Mouse (Mus musculus) hindbrain, embryonic 13.5 days (tissue): Measurements from ENCODE around the gene Slc22a14. TPM values are rescaled to one million over a fixed set of nuclear protein-coding genes. Genes with fewer than 3 reads are reported as not detected.
A peak's percentile ranks its signal among the peaks of the same experiment; 100 is the strongest.
"Not testable (repeated sequence)": the region's sequence is repeated elsewhere in the genome, so short reads cannot be mapped to it uniquely, and the experiment has no call there.

Experiments used
- ATAC-seq: fragments of 200-750 bp; cut with Nextera tagmentation; 2 replicates; pipeline ENCODE4 v1.8.0; 2017; ENCODE audit warnings: moderate TSS enrichment; ENCODE audit not compliant: low FRiP score
- H3K27ac ChIP-seq: fragments of 300-500 bp; sonication (generic); 2 replicates; pipeline ENCODE4 v1.5.1; 2015; ENCODE audit warnings: inconsistent platforms, mild to moderate bottlenecking, moderate library complexity
- H3K27me3 ChIP-seq: fragments of 300-500 bp; sonication (generic); 2 replicates; pipeline ENCODE4 v1.6.1; 2015; ENCODE audit warnings: mild to moderate bottlenecking, inconsistent platforms
- H3K36me3 ChIP-seq: fragments of 300-500 bp; sonication (generic); 2 replicates; pipeline ENCODE4 v1.6.1; 2015; ENCODE audit warnings: mild to moderate bottlenecking, inconsistent platforms
- H3K4me1 ChIP-seq: fragments of 300-500 bp; sonication (generic); replicated peaks from 2 replicates; pipeline ENCODE4 v1.6.1; 2015; ENCODE audit warnings: inconsistent platforms
- H3K4me2 ChIP-seq: fragments of 300-500 bp; sonication (generic); 2 replicates; pipeline ENCODE4 v1.6.1; 2015; ENCODE audit warnings: inconsistent platforms, mild to moderate bottlenecking, moderate library complexity
- H3K4me3 ChIP-seq: fragments of 300-500 bp; sonication (generic); 2 replicates; pipeline ENCODE4 v1.5.1; 2015; ENCODE audit warnings: mild to moderate bottlenecking, inconsistent platforms
- H3K9ac ChIP-seq: fragments of 300-500 bp; sonication (generic); 2 replicates; pipeline ENCODE4 v1.6.1; 2015; ENCODE audit warnings: mild to moderate bottlenecking, inconsistent platforms
- H3K9me3 ChIP-seq: fragments of 300-500 bp; sonication (generic); 2 replicates; pipeline ENCODE4 v1.6.1; 2016; ENCODE audit warnings: inconsistent platforms
- WGBS: fragments of 180-500 bp; shearing (Covaris S2); methylation state at CpG from one replicate; pipeline ENCODE4 v1.1.7; 2015; 5-methylcytosine and 5-hydroxymethylcytosine counted together
- polyA plus RNA-seq: library from polyadenylated mRNA; unstranded; fragments of >200 nt; fragmentation: Nextera tagmentation; extraction: Ambion mirVana; gene quantifications from 2 replicates; pipeline ENCODE4 v1.2.1, GENCODE M21; 2015

Slc22a14 gene
- polyA plus RNA-seq, 1 experiment from 2014 or later: not detected

- ATAC-seq: no peak
- Histone ChIP-seq H3K4me2 (no peak overlapping the region), H3K36me3 (no peaks in the 10 kb centered on the region), H3K4me3 (no peak overlapping the region), H3K27me3 (no peaks in the 10 kb centered on the region), H3K4me1 (no peaks in the 10 kb centered on the region), H3K9ac (no peak overlapping the region), H3K9me3 (no peaks in the 10 kb centered on the region), H3K27ac (no peak overlapping the region)
- WGBS: 64% methylated on average over 6 of the region's 6 CpGs
Observed at GRCm38 (mm10) chr9:119382603-119383002, 17.2 kb upstream of the Slc22a14 start.

DNA sequence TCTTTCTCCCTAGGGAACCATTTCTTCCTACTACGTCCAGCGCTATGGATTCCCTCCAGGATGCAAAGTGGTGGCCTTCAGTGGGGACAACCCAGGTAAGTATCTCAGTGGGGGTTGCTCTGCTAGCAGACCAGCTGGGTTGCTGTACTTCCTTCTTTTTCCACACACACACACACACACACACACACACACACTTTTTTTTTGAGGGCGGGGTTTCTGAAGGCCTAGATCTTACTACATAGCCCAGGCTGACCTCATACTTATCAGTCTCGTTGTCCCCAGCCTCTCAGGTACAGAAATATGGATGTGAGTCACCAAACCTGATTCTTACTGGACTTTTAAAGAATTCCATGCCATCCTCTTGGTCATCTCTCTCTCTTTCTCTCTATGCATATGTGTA is 12.9 kb upstream of the Slc22a14 start:
- H3K9ac ChIP-seq: no peak overlapping the region
- H3K4me3 ChIP-seq: no peak overlapping the region
- H3K4me1 ChIP-seq: no peaks in the 10 kb centered on the region
- H3K4me2 ChIP-seq: no peak overlapping the region
- no peak for ATAC-seq
- WGBS: 92% methylated on average over 4 of the region's 4 CpGs
- H3K36me3 ChIP-seq: no peaks in the 10 kb centered on the region
- H3K9me3 ChIP-seq: no peaks in the 10 kb centered on the region
- no peak overlapping the region for H3K27ac ChIP-seq
- no peaks in the 10 kb centered on the region for H3K27me3 ChIP-seq

- H3K4me3 ChIP-seq: no peak overlapping the region
- no peaks in the 10 kb centered on the region for H3K27me3 ChIP-seq
- no peaks in the 10 kb centered on the region for H3K4me1 ChIP-seq
- ATAC-seq: no peak
- no peak overlapping the region for H3K27ac ChIP-seq
- 62% methylated on average over 6 of the region's 6 CpGs for WGBS
- H3K36me3 ChIP-seq: no peaks in the 10 kb centered on the region
- H3K4me2 ChIP-seq: no peak overlapping the region
- H3K9me3 ChIP-seq: no peaks in the 10 kb centered on the region
- H3K9ac ChIP-seq: no peak overlapping the region
Observed at GRCm38 (mm10) chr9:119375556-119375955, 10.2 kb upstream of the Slc22a14 start.

DNA sequence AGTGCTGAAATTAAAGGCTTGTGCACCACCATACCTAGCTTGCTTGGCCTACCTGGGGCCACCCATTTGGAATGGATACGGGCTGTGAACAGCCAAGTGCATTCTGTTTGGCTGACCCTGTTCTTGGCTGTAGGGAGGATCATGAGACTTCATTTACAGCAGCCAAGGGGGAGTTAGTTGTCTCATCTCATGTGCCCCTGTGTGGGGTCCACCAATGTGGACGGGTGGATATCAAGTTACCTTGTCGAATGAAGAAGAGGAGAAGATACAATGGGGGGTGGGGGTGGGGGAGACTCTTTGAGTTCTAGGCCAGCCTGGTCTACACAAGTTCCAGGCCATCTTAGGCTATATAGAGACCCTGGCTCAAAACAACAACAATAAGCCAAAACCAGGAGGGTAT is 9.7 kb upstream of the Slc22a14 start:
- H3K27ac ChIP-seq: no peak overlapping the region
- H3K9me3 ChIP-seq: no peaks in the 10 kb centered on the region
- 75% methylated on average over 3 of the region's 3 CpGs for WGBS
- no peak overlapping the region for H3K4me2 ChIP-seq
- H3K4me3 ChIP-seq: no peak overlapping the region
- no peak for ATAC-seq
- no peak overlapping the region for H3K9ac ChIP-seq
- H3K4me1 ChIP-seq: no peaks in the 10 kb centered on the region
- H3K36me3 ChIP-seq: no peaks in the 10 kb centered on the region
- no peaks in the 10 kb centered on the region for H3K27me3 ChIP-seq

- Histone ChIP-seq H3K9me3 (no peaks in the 10 kb centered on the region), H3K9ac (no peak overlapping the region), H3K36me3 (no peaks in the 10 kb centered on the region), H3K27ac (no peak overlapping the region), H3K4me2 (no peak overlapping the region), H3K27me3 (no peaks in the 10 kb centered on the region), H3K4me1 (no peaks in the 10 kb centered on the region), H3K4me3 (no peak overlapping the region)
- ATAC-seq: no peak
- 75% methylated on average over 4 of the region's 4 CpGs for WGBS
Observed at GRCm38 (mm10) chr9:119371251-119371650, 5.9 kb upstream of the Slc22a14 start.

GRCm38 (mm10) chr9:119370770-119371169 is 5.4 kb upstream of the Slc22a14 start:
- not testable (repeated sequence) for H3K4me2 ChIP-seq, H3K4me3 ChIP-seq, H3K27me3 ChIP-seq, H3K36me3 ChIP-seq, ATAC-seq, H3K9me3 ChIP-seq, H3K9ac ChIP-seq, H3K27ac ChIP-seq, H3K4me1 ChIP-seq
- 92% methylated on average over 4 of the region's 4 CpGs for WGBS

DNA sequence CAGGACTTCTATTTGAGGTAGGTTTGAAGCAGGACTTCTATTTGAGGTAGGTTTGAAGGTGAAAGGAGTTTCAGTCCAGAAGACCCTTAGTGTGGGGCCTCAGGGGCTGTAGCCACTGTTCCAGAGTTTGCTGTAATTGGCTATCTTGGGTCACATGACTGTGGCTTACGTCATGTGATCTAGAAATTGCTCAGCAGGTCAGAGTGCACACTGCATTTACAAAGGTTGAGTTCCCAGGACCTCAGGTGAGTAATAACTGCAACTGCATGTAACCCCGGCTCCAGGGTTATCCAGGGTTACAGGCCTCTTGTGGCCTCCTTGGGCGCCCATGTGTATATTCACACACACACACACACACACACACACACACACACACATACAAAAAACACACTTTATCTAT is 3.0 kb upstream of the Slc22a14 start:
- WGBS: 97% methylated on average over 3 of the region's 3 CpGs

DNA sequence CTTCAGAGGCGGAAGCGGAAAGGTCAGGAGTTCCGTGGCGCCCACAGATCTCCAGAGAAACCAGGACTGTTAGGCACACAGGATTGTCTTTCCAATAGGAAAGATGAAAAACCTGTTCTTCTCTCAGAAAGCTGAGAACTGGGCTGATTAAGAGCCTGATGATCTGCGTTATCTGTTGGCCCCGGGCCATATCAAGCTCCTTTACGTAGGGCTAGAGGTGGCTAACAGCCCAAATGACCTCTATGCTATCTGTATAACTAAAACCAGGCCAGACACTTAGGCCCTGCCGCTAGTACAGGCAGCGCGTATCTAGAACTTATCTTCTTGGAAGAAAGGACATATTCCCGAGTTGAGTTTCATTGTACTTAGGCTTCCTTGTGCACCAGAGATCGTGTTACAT is 2.1 kb downstream of the Slc22a14 start:
- Histone ChIP-seq H3K4me2 (no peak overlapping the region), H3K4me1 (no peaks in the 10 kb centered on the region), H3K4me3 (no peak overlapping the region), H3K27me3 (no peaks in the 10 kb centered on the region), H3K9me3 (no peaks in the 10 kb centered on the region), H3K27ac (no peak overlapping the region), H3K9ac (no peak overlapping the region), H3K36me3 (no peaks in the 10 kb centered on the region)
- no peak for ATAC-seq
- 93% methylated on average over 12 of the region's 12 CpGs for WGBS

More for the DNA sequence above, 3.0 kb upstream of the Slc22a14 start:
- Histone ChIP-seq H3K9ac (no peak overlapping the region), H3K27ac (no peak overlapping the region), H3K4me1 (no peaks in the 10 kb centered on the region), H3K4me2 (no peak overlapping the region), H3K36me3 (no peaks in the 10 kb centered on the region), H3K27me3 (no peaks in the 10 kb centered on the region), H3K9me3 (no peaks in the 10 kb centered on the region), H3K4me3 (no peak overlapping the region)
- ATAC-seq: no peak

- WGBS: 96% methylated on average over 5 of the region's 5 CpGs
- no peak for ATAC-seq
Observed at GRCm38 (mm10) chr9:119361416-119361815, 3.9 kb downstream of the Slc22a14 start.

DNA sequence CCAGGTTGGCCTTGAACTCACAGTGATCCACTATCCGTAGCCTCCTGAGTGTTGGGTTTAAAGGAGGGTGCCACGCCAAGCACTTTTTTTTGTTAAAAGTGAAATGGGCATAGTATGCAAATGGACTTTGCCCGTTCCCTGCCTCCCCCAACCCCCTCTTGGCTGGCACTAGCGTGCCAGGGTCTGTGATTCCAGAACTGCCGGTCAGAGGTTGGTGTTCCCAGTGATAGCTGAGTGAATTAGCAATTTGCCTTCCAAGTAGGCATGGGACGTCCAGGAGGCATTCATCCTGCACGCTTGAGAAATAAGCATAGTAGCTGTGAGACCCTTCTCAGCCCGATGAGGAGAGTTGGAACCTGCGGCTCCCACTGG is 7.3 kb downstream of the Slc22a14 start:
- H3K27me3 ChIP-seq: no peaks in the 10 kb centered on the region
- H3K9ac ChIP-seq: peak overlapping the region; percentile 81
- no peaks in the 10 kb centered on the region for H3K9me3 ChIP-seq
- H3K4me3 ChIP-seq: peak overlapping the region; percentile 65
- no peak for ATAC-seq
- no peaks in the 10 kb centered on the region for H3K36me3 ChIP-seq
- H3K4me1 ChIP-seq: peaks cover 7% of the 10 kb centered on the region
- no peak overlapping the region for H3K27ac ChIP-seq
- H3K4me2 ChIP-seq: peak overlapping the region; percentile 87
- 45% methylated on average over 9 of the region's 9 CpGs for WGBS

More at GRCm38 (mm10) chr9:119361416-119361815, 3.9 kb downstream of the Slc22a14 start:
- Histone ChIP-seq H3K4me2 (no peak overlapping the region), H3K4me1 (peaks cover 7% of the 10 kb centered on the region), H3K36me3 (no peaks in the 10 kb centered on the region), H3K27ac (no peak overlapping the region), H3K4me3 (no peak overlapping the region), H3K9me3 (no peaks in the 10 kb centered on the region), H3K9ac (no peak overlapping the region), H3K27me3 (no peaks in the 10 kb centered on the region)

GRCm38 (mm10) chr9:119357331-119358057 is 7.9 kb downstream of the Slc22a14 start, which contains the start of gene Xylb:
Gene Xylb, plus strand, starts transcription at chr9:119357381.
- peak within 1 kb of the TSS; percentile 87 for H3K4me2 ChIP-seq
- peaks cover 7% of the 10 kb centered on the region for H3K4me1 ChIP-seq
- no peaks in the 10 kb centered on the region for H3K9me3 ChIP-seq
- WGBS: 3% methylated on average over 65 of the region's 65 CpGs
- peak within 1 kb of the TSS; percentile 65 for H3K4me3 ChIP-seq
- no peak within 1 kb of the TSS for H3K27ac ChIP-seq
- peak; percentile 92 for ATAC-seq
- no peaks in the 10 kb centered on the region for H3K27me3 ChIP-seq
- no peaks in the 10 kb centered on the region for H3K36me3 ChIP-seq
- peak within 1 kb of the TSS; percentile 81 for H3K9ac ChIP-seq

GRCm38 (mm10) chr9:119355943-119356342 is 9.4 kb downstream of the Slc22a14 start:
- H3K4me1 ChIP-seq: peaks cover 7% of the 10 kb centered on the region
- H3K27ac ChIP-seq: no peak overlapping the region
- no peak for ATAC-seq
- H3K27me3 ChIP-seq: no peaks in the 10 kb centered on the region
- no peak overlapping the region for H3K9ac ChIP-seq
- WGBS: 79% methylated on average over 6 of the region's 6 CpGs
- peaks cover 8% of the 10 kb centered on the region for H3K36me3 ChIP-seq
- no peak overlapping the region for H3K4me2 ChIP-seq
- H3K9me3 ChIP-seq: no peaks in the 10 kb centered on the region
- no peak overlapping the region for H3K4me3 ChIP-seq

DNA sequence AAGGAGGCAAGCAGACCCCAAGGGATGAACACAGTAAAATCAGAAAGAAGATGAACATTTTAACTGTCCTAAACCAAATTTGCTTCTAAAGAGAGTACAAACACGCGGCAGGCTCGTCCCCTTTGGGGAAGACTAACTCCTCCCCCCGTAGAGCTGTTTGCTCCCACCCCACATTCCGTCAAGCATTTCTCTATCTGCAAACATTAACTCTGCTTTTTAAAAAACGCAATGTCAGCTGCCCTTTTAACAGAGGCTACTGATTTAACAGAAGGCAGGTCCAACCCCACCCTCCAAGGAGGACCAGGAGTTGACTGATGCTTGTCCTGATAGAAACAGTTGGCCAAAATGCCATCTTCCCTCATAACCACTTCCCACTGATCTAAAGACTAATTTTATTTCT is 11.4 kb downstream of the Slc22a14 start:
- no peak overlapping the region for H3K27ac ChIP-seq
- WGBS: 78% methylated on average over 6 of the region's 6 CpGs
- no peaks in the 10 kb centered on the region for H3K9me3 ChIP-seq
- no peak overlapping the region for H3K4me3 ChIP-seq
- peaks cover 7% of the 10 kb centered on the region for H3K4me1 ChIP-seq
- no peaks in the 10 kb centered on the region for H3K27me3 ChIP-seq
- no peak overlapping the region for H3K9ac ChIP-seq
- H3K36me3 ChIP-seq: peaks cover 23% of the 10 kb centered on the region
- H3K4me2 ChIP-seq: no peak overlapping the region
- ATAC-seq: no peak
